Mouse (Mus musculus): ENCODE results near the gene Dock1. TPM values are rescaled to one million over a fixed set of nuclear protein-coding genes. Genes with fewer than 3 reads are reported as not detected.

Gene Dock1
- total and polyA plus RNA-seq, 3 experiments, result not detected

DNA sequence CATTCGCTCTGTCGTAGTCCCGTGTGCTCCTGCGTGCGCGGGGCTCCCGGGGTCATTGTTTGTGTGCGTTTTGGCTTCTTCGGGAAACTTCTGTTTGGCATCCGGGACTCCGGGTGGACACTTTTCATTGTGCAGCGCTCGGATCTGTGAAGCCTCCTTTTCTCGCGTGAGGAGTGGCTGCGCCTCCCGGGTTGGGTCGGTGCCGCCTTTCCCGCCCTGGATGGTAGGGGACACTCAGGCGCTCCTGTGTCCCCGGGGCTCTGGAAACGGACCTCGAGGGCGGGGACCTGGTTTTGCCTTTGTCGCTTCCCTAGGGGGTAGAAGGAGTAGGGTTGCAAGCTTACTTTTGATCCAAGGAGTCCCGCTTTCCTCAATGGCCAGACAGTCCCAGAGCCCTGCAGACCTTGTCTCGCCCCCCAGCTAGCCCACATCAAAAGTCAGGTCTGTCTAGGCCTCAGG lies 578 bp downstream of the Dock1 start:
- TF ChIP-seq ZNF384 (IDR thresholded peaks at IDR 0.05; ENCODE audit: low read depth, low read length), result no peak
- no peak overlapping the region for H3K9ac ChIP-seq (ENCODE audit: insufficient read depth, low read depth)
- dilution Hi-C loops (cut with MboI; ENCODE audit: extremely low pct_ligation_motif_present, extremely low pct_unique_long_range_greater_than_20kb, low sequenced_read_pairs) (no loop called here), in situ Hi-C loops (cut with MboI; ENCODE audit: low pct_ligation_motif_present, low pct_unique_long_range_greater_than_20kb, low sequenced_read_pairs) (no loop called here)
- no peaks in the 10 kb centered on the region for H3K27me3 ChIP-seq (replicated peaks)
- H3K4me1 ChIP-seq (ENCODE audit: control insufficient read depth in 1 of 2, insufficient read depth in 2 of 2), result no peaks in the 10 kb centered on the region
- no peak overlapping the region for H3K4me2 ChIP-seq (ENCODE audit: insufficient read depth, low read depth, poor library complexity, severe bottlenecking)
- no peak overlapping the region for H3K27ac ChIP-seq (ENCODE audit: insufficient read depth, low read depth)
- no peak for DNase-seq (ENCODE audit: extremely low read depth)
- H3K4me3 ChIP-seq (replicated peaks in 1 of 3; ENCODE audit: low read depth in 2 of 3, low read length in 2 of 3, poor library complexity in 1 of 3), result no peak overlapping the region
- H3K36me3 ChIP-seq (replicated peaks in 1 of 2; ENCODE audit: control insufficient read depth in 1 of 2, insufficient read depth in 1 of 2, low read length in 1 of 2), result no peaks in the 10 kb centered on the region
- H3K9me3 ChIP-seq (replicated peaks; ENCODE audit: low read length), result peaks cover 91% of the 10 kb centered on the region
- no peaks in the 10 kb centered on the region for H3K79me2 ChIP-seq (replicated peaks; ENCODE audit: control insufficient read depth, extremely low read depth, insufficient read depth, poor library complexity, severe bottlenecking)

- Histone ChIP-seq H3K79me2 (replicated peaks; ENCODE audit: control insufficient read depth, extremely low read depth, insufficient read depth, poor library complexity, severe bottlenecking) (no peaks in the 10 kb centered on the region), H3K9ac (ENCODE audit: insufficient read depth, low read depth) (no peak overlapping the region)
Measured at GRCm38 (mm10) chr7:134671467-134671901, 1.0 kb downstream of the Dock1 start.

GRCm38 (mm10) chr7:134673135-134673534 lies 2.7 kb downstream of the Dock1 start:
- dilution Hi-C loops (cut with MboI; ENCODE audit: extremely low pct_ligation_motif_present, extremely low pct_unique_long_range_greater_than_20kb, low sequenced_read_pairs), result no loop called here
- no peaks in the 10 kb centered on the region for H3K4me1 ChIP-seq (ENCODE audit: control insufficient read depth in 1 of 2, insufficient read depth in 2 of 2)

More at GRCm38 (mm10) chr7:134671467-134671901, 1.0 kb downstream of the Dock1 start:
- DNase-seq (ENCODE audit: extremely low read depth), result no peak
- Histone ChIP-seq H3K27ac (ENCODE audit: insufficient read depth, low read depth) (no peak overlapping the region), H3K9me3 (replicated peaks; ENCODE audit: low read length) (peaks cover 90% of the 10 kb centered on the region), H3K4me2 (ENCODE audit: insufficient read depth, low read depth, poor library complexity, severe bottlenecking) (no peak overlapping the region), H3K4me1 (ENCODE audit: control insufficient read depth in 1 of 2, insufficient read depth in 2 of 2) (no peaks in the 10 kb centered on the region), H3K27me3 (replicated peaks) (no peaks in the 10 kb centered on the region), H3K36me3 (replicated peaks in 1 of 2; ENCODE audit: control insufficient read depth in 1 of 2, insufficient read depth in 1 of 2, low read length in 1 of 2) (no peaks in the 10 kb centered on the region), H3K4me3 (replicated peaks in 1 of 3; ENCODE audit: low read depth in 2 of 3, low read length in 2 of 3, poor library complexity in 1 of 3) (no peak overlapping the region)
- in situ Hi-C loops (cut with MboI; ENCODE audit: low pct_ligation_motif_present, low pct_unique_long_range_greater_than_20kb, low sequenced_read_pairs) (no loop called here), dilution Hi-C loops (cut with MboI; ENCODE audit: extremely low pct_ligation_motif_present, extremely low pct_unique_long_range_greater_than_20kb, low sequenced_read_pairs) (no loop called here)
- no peak for TF ChIP-seq SIN3A (IDR thresholded peaks at IDR 0.05; ENCODE audit: low read length)
- TF ChIP-seq RCOR1 (conservative IDR thresholded peaks at IDR 0.05; ENCODE audit: low read depth, low read length), result no peak
- TF ChIP-seq JUN (IDR thresholded peaks at IDR 0.05; ENCODE audit: insufficient read depth, low read depth, low read length), result no peak
- TF ChIP-seq RAD21 (IDR thresholded peaks at IDR 0.05; ENCODE audit: low read depth, low read length), result no peak
- no peak for TF ChIP-seq UBTF (IDR thresholded peaks at IDR 0.05; ENCODE audit: low read depth, low read length)
- no peak for TF ChIP-seq USF1 (IDR thresholded peaks at IDR 0.05; ENCODE audit: low read depth, low read length)

More at GRCm38 (mm10) chr7:134673135-134673534, 2.7 kb downstream of the Dock1 start:
- no peaks in the 10 kb centered on the region for H3K36me3 ChIP-seq (replicated peaks in 1 of 2; ENCODE audit: control insufficient read depth in 1 of 2, insufficient read depth in 1 of 2, low read length in 1 of 2)
- no peak overlapping the region for H3K4me3 ChIP-seq (replicated peaks in 1 of 3; ENCODE audit: low read depth in 2 of 3, low read length in 2 of 3, poor library complexity in 1 of 3)
- no peak for TF ChIP-seq PAX5 (IDR thresholded peaks at IDR 0.05; ENCODE audit: low read length)
- no peak overlapping the region for H3K27ac ChIP-seq (ENCODE audit: insufficient read depth, low read depth)
- no peak overlapping the region for H3K4me2 ChIP-seq (ENCODE audit: insufficient read depth, low read depth, poor library complexity, severe bottlenecking)
- H3K9me3 ChIP-seq (replicated peaks; ENCODE audit: low read length), result peaks cover 90% of the 10 kb centered on the region
- H3K79me2 ChIP-seq (replicated peaks; ENCODE audit: control insufficient read depth, extremely low read depth, insufficient read depth, poor library complexity, severe bottlenecking), result no peaks in the 10 kb centered on the region
- no peaks in the 10 kb centered on the region for H3K27me3 ChIP-seq (replicated peaks)
- in situ Hi-C loops (cut with MboI; ENCODE audit: low pct_ligation_motif_present, low pct_unique_long_range_greater_than_20kb, low sequenced_read_pairs), result no loop called here
- DNase-seq (ENCODE audit: extremely low read depth), result no peak
- H3K9ac ChIP-seq (ENCODE audit: insufficient read depth, low read depth), result no peak overlapping the region

Data from CH12.LX (cell line).